Mouse (Mus musculus): ENCODE measurements around the gene Bcan.

DNA sequence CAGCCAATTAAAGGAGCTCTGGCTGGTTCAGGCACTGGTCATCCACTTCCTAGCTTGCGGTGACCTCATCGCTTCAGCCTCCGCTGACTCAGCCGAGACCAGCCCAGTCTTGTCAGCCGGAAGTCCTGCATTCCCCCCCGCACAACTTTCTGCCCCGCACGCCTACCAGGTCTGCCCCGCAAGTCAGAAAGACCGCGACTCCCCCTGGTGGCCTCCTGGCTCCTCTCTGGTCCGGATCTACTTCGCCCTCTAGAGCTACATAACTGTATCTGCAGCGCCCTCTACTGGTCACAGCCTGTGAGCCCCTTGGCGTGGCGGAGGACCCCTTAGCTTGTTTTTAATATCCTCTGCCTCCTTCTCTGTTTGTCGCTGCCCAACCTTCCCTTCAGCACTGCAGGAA lies 13.2 kb downstream of the Bcan start:
- no peak for TF ChIP-seq POLR2A (IDR thresholded peaks at IDR 0.05; ENCODE audit: insufficient read length, low read depth)
- TF ChIP-seq REST (IDR thresholded peaks at IDR 0.05; ENCODE audit: insufficient read depth, insufficient read length), result no peak
- no peak for TF ChIP-seq MYOD1 (IDR thresholded peaks at IDR 0.05; ENCODE audit: control insufficient read depth in 1 of 3, insufficient read length in 2 of 3, low read depth in 2 of 3)
- no peak for TF ChIP-seq TCF12 (IDR thresholded peaks at IDR 0.05; ENCODE audit: insufficient read depth, poor library complexity, severe bottlenecking)
- peak; percentile 10 for TF ChIP-seq POLR2AphosphoS2 (IDR thresholded peaks at IDR 0.05; ENCODE audit: insufficient read length, low read depth)
- no peak for TF ChIP-seq MAX (IDR thresholded peaks at IDR 0.05; ENCODE audit: low read depth)
- TF ChIP-seq E2F4 (IDR thresholded peaks at IDR 0.05; ENCODE audit: insufficient read depth), result no peak
- no peak for TF ChIP-seq SRF (IDR thresholded peaks at IDR 0.05; ENCODE audit: control insufficient read depth, insufficient read length, low read depth)
- peak in 1 of 3 experiments; percentile 59 for TF ChIP-seq MYOG (IDR thresholded peaks at IDR 0.05; ENCODE audit: control insufficient read depth in 1 of 3, insufficient read depth in 1 of 3, insufficient read length in 2 of 3, low read depth in 2 of 3)
